Mouse (Mus musculus) Patski (cell line): ENCODE measurements around the gene Pdzd7. TPM values are rescaled to one million over a fixed set of nuclear protein-coding genes. Genes with fewer than 3 reads are reported as not detected.

Source experiments
- ATAC-seq: fragments of 100-300 bp; one replicate; pipeline ENCODE4 v1.8.0; 2021
- CTCF ChIA-PET: fragments of 350-600 bp; sonication (Branson Sonifier 250); formaldehyde crosslinking; loops from one replicate; lab custom pipeline; 2022; ENCODE audit warnings: inconsistent platforms; lab: Charles Lee
- POLR2A ChIA-PET: fragments of 350-600 bp; sonication (Branson Sonifier 250); formaldehyde crosslinking; loops from one replicate; lab custom pipeline; 2022; ENCODE audit warnings: antibody characterized with exemption, inconsistent platforms; lab: Charles Lee
- DNase-seq: peaks from one replicate; pipeline ENCODE4 v3.0.0-alpha.2; 2011; ENCODE audit warnings: low read depth, low spot score
- H3K27me3 ChIP-seq: fragments of 371-371 bp; one replicate; pipeline ENCODE4 v1.5.1; 2021
- CTCF ChIP-seq: fragments of 100-300 bp; IDR thresholded peaks from one replicate; pipeline ENCODE4 v1.5.1; 2021
- in situ Hi-C: fragments of 300-500 bp; cut with MboI; formaldehyde crosslinking; loops from 3 replicates; pipeline ENCODE4 v1.11.1; 2018; ENCODE audit warnings: low pct_unique_long_range_greater_than_20kb, mixed read lengths
- polyA plus RNA-seq: library from polyadenylated mRNA; unstranded; gene quantifications from one replicate; pipeline ENCODE4 v1.2.3, GENCODE M21; 2021

The Pdzd7 gene
- polyA plus RNA-seq, 1 experiment from 2014 or later: 4.9 TPM

DNA sequence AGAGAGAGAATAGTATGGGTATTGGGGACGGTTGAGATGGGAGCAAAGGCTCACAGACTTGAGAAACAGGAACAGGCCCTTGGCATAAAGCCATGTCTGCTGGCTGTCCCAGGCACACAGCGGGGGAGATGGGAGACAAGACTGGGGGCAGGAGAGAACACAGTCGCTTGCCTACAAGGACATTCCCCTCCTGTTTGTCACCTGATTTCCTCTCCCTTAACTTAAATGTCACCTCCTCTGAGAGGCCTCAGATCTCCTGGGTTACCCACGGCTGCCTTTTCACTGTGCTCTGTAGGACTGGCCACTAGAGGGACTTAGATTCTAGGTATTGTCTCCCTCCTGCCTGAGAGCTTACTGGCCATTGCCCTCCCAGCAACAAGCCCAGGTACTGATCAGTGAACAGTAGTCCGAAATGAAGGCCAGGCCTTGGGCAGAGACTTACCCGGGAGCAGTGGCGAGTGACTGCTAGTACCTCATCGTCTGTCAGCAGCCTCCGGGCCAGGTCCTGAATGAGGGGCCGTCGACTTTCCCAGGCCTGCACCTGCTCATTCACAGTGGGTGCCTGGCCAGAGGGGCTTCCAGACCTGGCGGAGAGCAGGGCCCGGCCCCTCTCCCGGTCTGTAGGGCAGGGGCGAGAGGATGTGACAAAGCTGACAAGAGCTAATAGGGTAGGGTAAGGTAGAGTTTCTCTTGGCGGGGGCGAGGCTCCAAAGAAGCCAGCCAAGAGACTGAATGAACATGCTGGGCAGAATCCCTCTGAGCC is 12.8 kb downstream of the Pdzd7 start:
- DNase-seq (no peak), ATAC-seq (no peak)
- in situ Hi-C loops: loop anchor here (10.0 kb wide), 1 partner anchor 448 kb away; no protein-coding TSS in a partner anchor
- ChIA-PET CTCF (interaction anchor here (1.2 to 6.9 kb wide), 8 partner anchors 9 to 136 kb away, joined by 3 to 188 read pairs (median 12); partner anchors contain the start of genes Kazald1, Lzts2, Mrpl43 and Pdzd7), POLR2A (no interaction called here)
- TF ChIP-seq CTCF: no peak
- no peaks in the 10 kb centered on the region for H3K27me3 ChIP-seq

GRCm38 (mm10) chr19:45031780-45032179 is 13.7 kb downstream of the Pdzd7 start:
- no peaks in the 10 kb centered on the region for H3K27me3 ChIP-seq
- no peak for TF ChIP-seq CTCF
- ChIA-PET POLR2A (interaction anchor here (0.9 to 2.9 kb wide), 3 partner anchors 15 to 19 kb away, joined by 3 to 31 read pairs (median 3); partner anchors contain the start of gene Lzts2), CTCF (interaction anchor here (0.9 to 6.9 kb wide), 13 partner anchors 11 to 450 kb away, joined by 3 to 188 read pairs (median 10); partner anchors contain the start of genes Kazald1, Lzts2, Mrpl43 and Pdzd7)
- in situ Hi-C loops: loop anchor here (10.0 kb wide), 1 partner anchor 447 kb away; no protein-coding TSS in a partner anchor
- ATAC-seq: no peak
- DNase-seq: no peak

DNA sequence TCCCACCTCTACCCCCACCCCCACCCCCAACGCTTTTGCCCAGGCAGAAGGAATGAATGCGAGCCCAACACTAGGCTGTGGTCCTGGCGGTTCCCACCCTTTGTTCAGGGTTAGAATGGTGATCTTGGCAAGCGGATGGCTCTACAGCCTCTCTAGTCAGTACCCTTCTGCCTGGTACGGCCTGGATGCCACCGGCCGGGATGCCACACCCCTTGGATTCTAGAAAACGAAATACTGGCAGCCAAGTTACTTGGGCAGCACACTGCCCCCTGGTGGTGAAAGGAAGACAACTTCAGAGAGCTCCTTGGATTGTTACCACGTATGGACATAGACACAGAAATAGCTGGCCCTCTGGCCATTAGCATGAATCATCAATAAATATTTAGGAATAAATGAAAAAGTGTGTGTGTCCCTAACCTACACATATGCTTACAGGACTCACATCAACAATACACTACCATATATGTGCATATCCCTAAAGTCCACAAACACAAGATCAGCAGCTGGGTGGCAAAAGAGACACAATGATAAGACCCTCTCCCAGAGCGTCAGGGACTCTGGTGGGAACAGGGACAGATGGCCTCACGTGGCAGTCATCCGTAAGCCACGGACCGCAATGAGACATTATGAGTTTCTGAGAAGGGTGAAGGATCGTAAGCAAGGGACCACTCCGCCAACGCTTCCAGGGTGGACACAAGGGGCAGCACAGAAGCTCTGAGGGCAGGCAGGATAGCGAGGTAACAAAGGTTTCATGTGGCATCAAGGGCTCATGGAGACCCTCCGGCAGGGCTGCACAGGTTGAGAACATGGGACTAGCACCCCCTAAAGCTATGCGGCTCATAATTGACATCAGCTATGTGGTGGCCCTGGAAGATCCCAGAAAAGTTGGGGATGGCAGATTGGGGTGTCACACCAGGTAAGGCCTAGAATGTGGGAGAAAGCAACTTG is 14.5 kb downstream of the Pdzd7 start:
- ChIA-PET POLR2A (interaction anchor here (0.9 to 2.9 kb wide), 6 partner anchors 10 to 28 kb away, joined by 3 to 31 read pairs (median 3); partner anchors contain the start of gene Lzts2), CTCF (interaction anchor here (0.7 to 6.9 kb wide), 17 partner anchors 10 to 449 kb away, joined by 3 to 188 read pairs (median 7); partner anchors contain the start of genes Kazald1, Lzts2, Mrpl43 and Pdzd7)
- ATAC-seq (no peak), DNase-seq (no peak)
- no peak for TF ChIP-seq CTCF
- no peaks in the 10 kb centered on the region for H3K27me3 ChIP-seq
- in situ Hi-C loops: loop anchor here (10.0 kb wide), 1 partner anchor 446 kb away; no protein-coding TSS in a partner anchor

DNA sequence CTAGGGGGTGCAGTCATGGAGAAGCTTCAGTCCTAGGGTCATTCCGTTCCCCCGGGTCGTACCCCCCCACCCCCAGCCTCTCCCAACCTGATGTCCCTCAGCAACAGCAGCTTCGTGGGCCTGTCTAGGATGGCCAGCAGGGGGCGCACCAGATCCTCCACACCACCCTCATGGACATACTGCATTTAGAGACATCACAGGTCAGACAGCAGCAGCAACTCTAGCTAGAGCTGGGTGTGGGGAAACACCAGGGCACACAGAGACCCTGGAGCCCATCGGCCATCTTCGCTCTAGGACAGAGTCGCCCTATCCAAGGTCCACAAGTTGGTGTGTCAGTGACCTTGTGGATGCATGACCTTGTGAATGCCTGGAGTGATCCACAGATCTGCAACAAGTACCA is 15.4 kb downstream of the Pdzd7 start:
- in situ Hi-C loops: loop anchor here (10.0 kb wide), 1 partner anchor 445 kb away; no protein-coding TSS in a partner anchor
- ChIA-PET POLR2A (interaction anchor here (1.4 to 2.9 kb wide), 3 partner anchors 9 to 20 kb away, joined by 3 to 31 read pairs (median 9); partner anchors contain the start of gene Lzts2), CTCF (interaction anchor here (1.0 to 6.9 kb wide), 10 partner anchors 8 to 49 kb away, joined by 3 to 188 read pairs (median 12); partner anchors contain the start of genes Kazald1, Lzts2, Mrpl43 and Pdzd7)
- no peak for TF ChIP-seq CTCF
- ATAC-seq: no peak
- DNase-seq: no peak
- no peaks in the 10 kb centered on the region for H3K27me3 ChIP-seq

- CTCF ChIA-PET: interaction anchor here (1.0 to 6.9 kb wide), 7 partner anchors 9 to 49 kb away, joined by 5 to 188 read pairs (median 13); partner anchors contain the start of genes Kazald1, Lzts2, Mrpl43 and Pdzd7
- no peaks in the 10 kb centered on the region for H3K27me3 ChIP-seq
- TF ChIP-seq CTCF: no peak
- ATAC-seq (no peak), DNase-seq (no peak)
- in situ Hi-C loops: no loop called here
- POLR2A ChIA-PET: interaction anchor here (1.4 to 2.9 kb wide), 3 partner anchors 8 to 20 kb away, joined by 3 to 31 read pairs (median 9); partner anchors contain the start of gene Lzts2
Measured at GRCm38 (mm10) chr19:45029571-45029970, 15.9 kb downstream of the Pdzd7 start.

GRCm38 (mm10) chr19:45028746-45029145 is 16.8 kb downstream of the Pdzd7 start:
- DNase-seq (no peak), ATAC-seq (no peak)
- TF ChIP-seq CTCF: no peak
- H3K27me3 ChIP-seq: no peaks in the 10 kb centered on the region
- in situ Hi-C loops: no loop called here
- CTCF ChIA-PET: interaction anchor here (6.9 kb wide), 1 partner anchor 17 kb away, joined by 188 read pairs; the partner anchor contains the start of genes Lzts2, Mrpl43 and Twnk
- POLR2A ChIA-PET: interaction anchor here (1.0 to 2.4 kb wide), 4 partner anchors 8 to 15 kb away, joined by 4 to 11 read pairs (median 8); partner anchors contain the start of gene Lzts2

DNA sequence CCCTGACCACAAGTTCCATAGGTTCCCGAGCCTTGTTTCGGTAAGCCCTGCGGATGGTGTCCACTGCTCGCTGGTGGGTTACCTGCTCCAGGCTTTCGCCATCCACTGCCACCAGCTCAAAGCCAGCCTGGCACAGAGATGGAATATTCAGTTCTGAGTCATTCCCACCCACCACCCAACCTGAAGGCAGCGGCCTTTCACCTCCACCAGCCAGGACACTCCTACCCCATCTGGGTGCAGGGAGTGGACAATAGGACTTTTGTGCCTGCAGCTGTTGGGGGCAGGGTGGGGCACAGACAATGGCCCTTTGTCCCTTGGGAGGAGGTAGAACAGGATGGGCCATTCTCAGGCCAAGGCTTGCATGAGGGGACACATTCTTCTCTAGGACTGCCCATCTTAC is 17.7 kb downstream of the Pdzd7 start:
- no peaks in the 10 kb centered on the region for H3K27me3 ChIP-seq
- no peak for ATAC-seq
- in situ Hi-C loops: no loop called here
- ChIA-PET POLR2A (interaction anchor here (1.0 to 2.3 kb wide), 3 partner anchors 10 to 18 kb away, joined by 4 to 11 read pairs (median 6); partner anchors contain the start of gene Lzts2), CTCF (interaction anchor here (6.9 kb wide), 1 partner anchor 16 kb away, joined by 188 read pairs; the partner anchor contains the start of genes Lzts2, Mrpl43 and Twnk)
- DNase-seq: no peak
- no peak for TF ChIP-seq CTCF

DNA sequence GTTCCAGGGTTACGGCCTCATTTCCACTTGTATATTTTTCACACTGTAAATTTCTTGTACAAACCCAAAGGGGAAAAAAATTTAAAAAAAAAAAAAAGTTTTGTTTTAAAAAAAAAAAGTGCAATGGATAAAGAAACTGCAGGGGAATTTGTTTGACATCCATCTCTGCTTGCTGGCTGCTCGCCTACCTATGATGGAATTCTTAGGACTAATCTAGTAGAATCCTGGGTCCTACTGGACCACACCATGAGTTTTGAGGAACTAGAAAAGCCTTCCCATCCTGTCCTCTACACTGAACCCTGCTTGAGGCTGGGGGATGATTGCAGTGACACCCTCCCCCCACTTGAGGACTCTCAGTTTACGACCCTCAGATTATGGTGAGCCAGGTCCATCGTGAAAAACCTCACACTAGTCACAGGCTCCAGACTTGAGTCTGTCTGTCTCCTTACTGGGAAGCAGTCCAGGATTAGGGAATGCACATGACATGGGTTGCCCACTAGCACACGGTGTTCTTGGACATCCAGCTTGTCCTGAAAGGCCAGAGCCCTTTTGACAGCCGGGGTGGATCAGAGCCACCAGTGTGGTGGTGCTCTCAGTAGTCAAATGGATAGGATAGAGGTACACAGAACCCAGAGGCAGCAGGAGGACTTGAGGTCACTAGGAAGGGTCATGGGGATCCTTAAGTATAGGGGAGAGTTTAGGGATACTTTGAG is 18.4 kb downstream of the Pdzd7 start:
- ChIA-PET POLR2A (interaction anchor here (0.5 to 2.3 kb wide), 4 partner anchors 9 to 269 kb away, joined by 4 to 11 read pairs (median 6); partner anchors contain the start of gene Lzts2), CTCF (interaction anchor here (1.0 to 6.9 kb wide), 2 partner anchors 15 to 29 kb away, joined by 3 to 188 read pairs; partner anchors contain the start of genes Lzts2, Mrpl43 and Twnk)
- no peak for DNase-seq
- in situ Hi-C loops: no loop called here
- H3K27me3 ChIP-seq: no peaks in the 10 kb centered on the region
- TF ChIP-seq CTCF: no peak
- no peak for ATAC-seq
